Mouse (Mus musculus): ENCODE measurements at regions not wholly inside any gene's neighbourhood (a gene's known extent, or its start where the extent isn't known, plus 50 kb on each side); places are given as distances from the start of the nearest gene placed in this dataset.

- no peak for DNase-seq
Measured at GRCm38 (mm10) chr11:45058658-45059057, 441.5 kb downstream of the Ebf1 start.

DNA sequence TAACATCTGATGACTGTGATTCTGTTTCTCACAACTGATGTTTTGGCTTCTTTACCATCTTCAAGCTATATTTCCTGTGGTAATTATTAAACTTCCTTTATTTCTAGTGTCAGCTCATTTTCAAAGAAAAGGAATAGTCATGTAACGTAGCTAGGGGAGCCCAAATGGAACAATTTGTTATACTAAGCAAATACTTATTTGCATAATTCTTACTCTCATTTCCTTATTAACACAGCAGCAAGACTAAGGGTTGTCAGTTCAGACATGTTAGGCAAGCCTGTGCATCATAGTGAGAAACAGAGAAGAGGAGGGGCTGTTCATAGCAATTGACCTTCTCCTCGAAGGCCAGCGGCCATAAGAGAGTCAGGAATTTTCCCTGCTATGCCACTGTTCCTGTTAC, 449.5 kb downstream of the Ebf1 start:
- DNase-seq, result no peak

DNA sequence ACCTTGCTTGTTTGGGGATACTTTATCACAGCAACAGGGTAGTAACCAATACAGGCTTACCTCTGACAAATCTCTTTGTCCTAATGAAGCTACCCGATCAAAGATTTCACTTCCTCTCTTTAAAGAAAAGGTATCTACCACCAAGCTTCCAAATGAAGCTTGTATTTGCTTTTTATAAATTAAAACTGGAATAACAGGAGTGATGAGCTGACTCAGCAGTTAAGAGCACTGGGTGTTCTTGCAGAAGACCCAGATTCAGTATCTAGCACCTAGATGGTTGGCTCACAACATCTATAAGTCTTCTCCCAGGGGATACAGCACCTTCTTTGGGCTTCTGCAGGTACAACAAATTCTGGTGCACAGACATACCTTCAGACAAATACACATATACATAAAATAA, 453.2 kb downstream of the Ebf1 start:
- DNase-seq, result no peak

- DNase-seq, result no peak
Measured at GRCm38 (mm10) chr11:45071195-45071594, 454.1 kb downstream of the Ebf1 start.

DNA sequence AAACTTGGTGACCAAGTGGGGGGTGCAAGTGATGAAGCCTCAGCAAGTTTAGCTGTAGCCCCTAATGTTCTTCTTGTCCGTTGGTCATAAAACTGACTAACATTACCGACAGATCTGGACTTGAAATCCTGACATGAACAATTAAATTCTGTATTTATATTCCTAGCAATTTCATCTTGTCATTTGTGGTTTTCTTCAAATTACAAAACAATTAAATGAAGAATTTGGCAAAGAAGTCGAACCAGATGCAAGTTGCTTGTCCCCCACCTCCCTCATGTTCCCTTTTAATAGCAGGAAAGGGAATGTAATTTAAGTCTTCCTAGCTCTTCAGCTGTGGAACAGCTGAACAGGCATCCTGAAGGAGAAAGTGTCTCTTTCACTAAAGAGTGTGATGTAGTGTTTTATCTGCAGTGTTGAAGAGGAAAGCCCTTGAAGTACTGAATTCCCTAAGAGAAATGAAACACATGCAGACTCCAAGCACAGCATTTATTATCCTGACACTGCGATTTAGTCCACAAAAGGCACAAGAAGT, 467.5 kb downstream of the Ebf1 start:
- DNase-seq, result no peak

- no peak for DNase-seq
Measured at GRCm38 (mm10) chr11:45085145-45085544, 468.0 kb downstream of the Ebf1 start.

DNA sequence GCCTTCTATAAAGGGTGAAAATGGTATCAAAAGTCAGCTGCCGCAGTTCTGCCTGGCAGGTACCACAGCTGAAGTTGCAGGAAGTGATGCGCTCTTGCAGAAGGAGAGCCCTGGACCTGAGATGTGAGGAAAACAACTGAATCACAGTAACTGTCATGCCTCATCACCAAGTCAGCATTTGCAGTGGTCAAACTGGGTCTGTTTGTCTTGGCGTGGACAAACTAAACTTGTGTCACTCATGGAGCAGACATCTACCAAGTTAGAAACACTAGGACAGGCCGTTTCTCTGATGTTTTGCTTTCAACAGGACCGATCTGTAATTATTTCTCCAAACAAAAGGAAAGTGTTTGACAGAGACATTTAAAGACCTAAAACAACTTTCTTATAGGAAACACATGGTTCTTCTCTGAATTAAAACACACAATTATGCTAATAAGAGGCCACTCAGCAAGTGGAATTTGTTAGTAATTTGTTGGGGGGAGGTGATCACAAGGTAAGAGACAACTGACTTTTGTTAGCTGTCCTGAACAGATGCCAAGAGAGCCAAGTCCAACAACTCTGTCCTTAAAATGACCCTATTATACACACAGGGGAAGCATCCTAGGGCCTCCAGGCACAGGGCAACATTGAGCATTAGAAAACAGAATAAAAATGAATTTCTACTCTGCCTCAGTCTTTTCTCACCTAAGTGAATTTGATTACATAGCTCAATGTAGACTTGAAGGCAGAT, 470.2 kb downstream of the Ebf1 start:
- DNase-seq, result no peak

DNA sequence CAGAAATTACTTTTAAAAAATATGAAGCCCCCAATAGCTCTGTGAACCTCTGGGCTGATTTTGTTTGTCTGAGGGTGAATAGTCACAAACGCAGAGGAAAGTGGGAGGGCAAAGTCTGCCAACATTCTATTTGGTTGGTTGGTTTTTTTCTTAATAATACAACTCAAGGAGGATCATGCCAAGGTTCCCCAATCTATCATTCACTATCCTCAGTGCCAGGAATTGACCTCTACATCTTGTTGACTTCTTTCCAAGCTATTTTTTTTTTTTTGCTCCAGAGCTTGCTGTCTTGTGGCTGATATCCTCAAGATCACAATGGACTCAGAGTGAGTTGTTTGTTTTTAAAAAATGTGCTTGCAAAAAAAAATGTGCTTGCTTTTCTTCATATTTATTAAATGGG, 471.2 kb downstream of the Ebf1 start:
- no peak for DNase-seq

- DNase-seq, result no peak
Measured at GRCm38 (mm10) chr11:45089561-45089960, 472.4 kb downstream of the Ebf1 start.

DNA sequence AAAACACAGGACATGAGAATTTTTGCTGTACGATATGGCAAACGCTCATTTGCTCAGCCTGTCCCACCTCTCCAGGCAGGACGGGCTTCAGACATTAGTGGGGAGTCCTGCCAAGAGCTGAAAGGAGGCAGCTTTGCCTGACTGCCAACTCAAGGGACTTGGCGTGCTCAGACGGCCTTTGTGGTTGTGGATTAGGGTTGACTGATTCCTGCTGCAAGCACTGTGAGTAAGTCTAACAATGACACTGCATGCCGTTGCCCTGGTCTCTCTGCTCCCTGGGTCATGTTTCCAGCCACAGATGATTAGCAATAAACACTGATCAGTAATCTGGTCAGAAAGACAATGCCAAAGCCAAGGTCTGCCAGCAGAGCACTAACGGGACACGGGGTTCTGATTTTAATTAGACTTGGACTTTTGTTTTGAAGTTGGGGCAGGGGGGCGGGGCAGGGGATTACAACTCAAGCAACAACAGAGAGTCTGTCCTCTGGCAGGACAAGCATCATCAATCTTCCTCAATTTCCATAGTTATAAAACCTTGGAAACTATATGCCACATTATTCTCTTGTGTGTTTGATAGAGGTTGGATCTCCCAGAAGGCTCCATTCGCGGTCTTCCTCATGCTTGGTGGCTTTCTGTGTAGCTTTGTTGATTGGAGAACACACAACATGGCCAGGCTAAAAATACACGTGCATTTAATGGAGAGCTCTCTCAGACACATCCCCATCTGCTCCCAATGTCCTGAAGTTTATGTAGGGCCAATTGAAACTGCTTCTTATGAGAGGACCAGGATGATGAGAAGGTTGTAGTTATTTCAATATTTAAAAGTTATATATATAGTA, 486.6 kb downstream of the Ebf1 start:
- DNase-seq, result peak; percentile 5 to 23

DNA sequence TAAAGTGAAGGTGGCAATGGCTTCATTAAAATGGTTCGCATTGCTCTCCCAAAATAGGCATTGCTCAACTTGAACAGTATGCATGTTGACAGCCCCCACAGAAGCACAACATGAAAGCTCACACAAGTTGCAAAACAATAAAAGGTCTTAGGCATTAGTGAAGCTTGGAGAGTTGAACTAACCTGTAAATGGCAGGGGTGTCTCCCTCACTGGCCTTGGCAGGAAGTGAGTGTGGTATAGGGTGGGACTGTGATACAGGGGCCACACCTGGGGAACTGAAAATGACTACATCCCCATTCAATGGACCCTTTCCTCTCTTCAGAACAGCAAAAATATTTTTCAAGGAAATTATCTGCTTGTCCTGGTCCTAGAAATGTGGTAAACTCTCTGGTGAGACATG, 499.6 kb downstream of the Ebf1 start:
- no peak for DNase-seq

DNA sequence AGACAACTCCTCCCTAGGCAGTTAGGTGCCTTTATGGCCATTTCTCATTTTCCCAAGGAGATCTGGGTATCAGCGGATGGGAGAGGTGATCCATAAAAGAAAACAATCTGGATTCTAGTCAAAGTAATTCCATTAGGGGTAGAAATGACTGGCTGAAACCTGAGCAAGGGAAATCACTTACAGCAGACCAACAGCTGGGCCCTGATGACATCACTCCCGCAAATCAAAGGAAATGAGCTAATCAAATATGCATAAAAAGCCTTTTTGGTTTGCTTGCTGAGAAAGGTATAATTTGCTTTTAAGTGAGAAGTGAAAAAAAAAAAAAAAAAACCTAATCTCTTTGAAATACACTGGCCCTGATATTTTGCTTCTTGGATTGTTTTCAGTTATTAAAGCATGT, 506.2 kb downstream of the Ebf1 start:
- DNase-seq, result no peak

DNA sequence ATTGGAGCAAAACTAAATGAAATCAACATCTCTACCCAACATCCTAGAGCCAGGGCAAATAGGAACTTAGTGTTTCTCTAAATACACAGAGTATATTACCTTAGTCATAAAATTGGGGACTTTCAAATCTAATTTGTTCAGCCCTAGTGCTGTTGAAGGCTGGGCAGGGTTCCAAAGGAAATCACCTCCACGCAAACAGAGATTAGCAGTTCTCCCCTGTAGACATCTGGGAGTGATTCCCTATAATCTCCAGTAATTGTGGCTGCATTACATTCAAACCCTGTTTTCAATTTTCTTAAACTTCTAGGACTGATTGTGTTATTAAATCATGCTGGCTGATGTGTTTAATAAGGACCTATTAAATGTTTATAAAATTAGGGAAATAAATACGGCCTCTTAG, 519.7 kb downstream of the Ebf1 start:
- DNase-seq, result no peak

DNA sequence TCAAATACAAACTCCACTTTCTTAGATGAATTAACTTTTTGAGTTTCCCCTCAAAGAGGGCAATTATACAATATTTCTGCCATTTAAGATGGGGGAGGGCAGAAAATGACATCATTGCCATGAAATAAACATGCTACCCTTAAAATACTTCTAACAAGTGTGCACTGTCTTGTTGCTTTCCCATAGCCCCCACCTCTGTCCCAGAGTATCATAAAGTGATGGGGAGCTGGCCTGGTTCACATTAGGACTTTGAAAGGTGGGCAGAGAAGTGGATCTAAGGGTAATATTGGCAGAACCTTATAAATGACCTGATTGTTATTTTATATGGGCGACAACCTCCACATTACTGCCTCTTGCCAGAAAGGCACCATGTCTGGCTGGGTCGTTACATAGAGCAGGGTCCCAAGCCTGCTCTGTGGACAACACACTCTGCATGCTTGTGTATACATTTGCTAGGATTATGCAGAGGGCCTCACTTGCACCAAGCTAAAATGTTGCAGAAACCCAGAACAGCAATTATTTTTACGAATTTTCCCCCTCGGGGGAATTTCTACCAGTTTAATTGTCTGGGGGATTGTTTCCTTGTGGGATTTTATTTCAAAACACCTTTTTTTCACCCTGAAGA, 521.3 kb downstream of the Ebf1 start:
- DNase-seq, result no peak

DNA sequence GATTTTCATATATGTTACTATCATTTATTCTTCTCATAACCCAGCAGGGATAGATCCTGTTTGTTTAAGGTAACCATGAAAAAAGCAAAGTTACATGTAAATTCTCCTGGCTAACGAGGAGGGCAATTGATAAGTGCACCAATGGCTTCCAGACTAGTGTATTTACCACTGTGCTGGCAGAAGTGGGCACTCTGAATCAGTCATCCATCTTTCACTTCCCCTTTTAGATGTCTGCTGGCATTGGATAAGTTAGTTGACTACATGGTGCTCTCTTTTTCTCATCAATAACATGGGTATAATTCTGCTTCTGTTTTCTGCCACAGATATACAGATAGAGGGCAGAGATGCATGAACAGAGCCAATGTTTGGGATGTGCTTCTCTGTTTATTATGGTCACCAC, 523.4 kb downstream of the Ebf1 start:
- DNase-seq, result no peak

GRCm38 (mm10) chr11:45154070-45154469, 537.0 kb downstream of the Ebf1 start:
- DNase-seq, result no peak

- DNase-seq, result no peak
Measured at GRCm38 (mm10) chr11:45154497-45154896, 537.4 kb downstream of the Ebf1 start.

GRCm38 (mm10) chr11:45155782-45156181, 538.7 kb downstream of the Ebf1 start:
- no peak for DNase-seq

- no peak for DNase-seq
Measured at GRCm38 (mm10) chr11:45158282-45158681, 541.2 kb downstream of the Ebf1 start.

GRCm38 (mm10) chr11:45160871-45161270, 543.8 kb downstream of the Ebf1 start:
- DNase-seq, result no peak

DNA sequence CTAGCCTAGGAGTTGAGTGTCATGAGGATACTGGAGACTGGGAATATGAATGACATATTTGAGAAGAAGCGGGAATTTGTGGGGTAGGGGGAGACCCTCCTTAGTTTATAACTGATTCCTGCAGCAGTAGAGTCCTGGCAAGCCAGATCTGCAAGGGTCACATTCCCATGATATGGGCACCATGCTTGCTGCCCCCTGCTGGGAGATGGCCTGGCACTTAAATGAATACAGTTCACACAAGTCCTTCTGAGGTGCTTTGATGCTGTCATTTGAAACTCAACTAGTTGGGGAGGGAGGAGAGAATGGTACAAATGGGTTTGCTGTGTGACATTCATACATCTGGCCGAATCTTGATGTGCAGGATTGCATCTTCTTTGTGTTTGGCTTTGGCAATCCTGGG, 556.4 kb downstream of the Ebf1 start:
- no peak for DNase-seq

DNA sequence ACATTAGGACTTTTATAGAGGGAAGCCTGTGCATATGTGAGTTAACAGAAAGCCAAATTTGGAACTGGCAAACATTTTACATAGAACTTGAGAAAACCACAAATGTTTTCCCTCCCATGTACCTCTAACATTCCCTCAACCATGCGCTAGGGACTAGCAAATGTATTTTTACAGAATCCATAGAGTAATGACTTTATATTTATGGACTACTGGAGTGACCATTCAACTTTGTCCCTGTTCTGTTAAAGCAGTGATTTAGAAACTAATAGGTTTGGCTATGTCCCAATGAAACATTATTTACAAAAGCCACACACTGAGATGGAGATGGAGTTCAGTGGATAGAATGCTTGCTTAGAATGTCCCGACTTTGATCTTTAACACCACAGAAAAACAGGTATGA, 557.0 kb downstream of the Ebf1 start:
- DNase-seq, result no peak
